Mouse (Mus musculus) forebrain, postnatal 0 days (tissue): ENCODE measurements around the gene Rhbdd2. TPM values are rescaled to one million over a fixed set of nuclear protein-coding genes. Genes with fewer than 3 reads are reported as not detected.

Source experiments
- ATAC-seq: fragments of 200-750 bp; cut with Nextera tagmentation; 2 replicates; pipeline ENCODE4 v1.8.0; 2017; ENCODE audit warnings: mild to moderate bottlenecking, moderate library complexity
- DNase-seq: peaks from one replicate; pipeline ENCODE4 v3.0.0-alpha.2; 2015
- H3K27ac ChIP-seq: fragments of 300-500 bp; sonication (generic); 2 replicates; pipeline ENCODE4 v1.5.1; 2014; ENCODE audit warnings: low read depth, mild to moderate bottlenecking, antibody characterized with exemption, low read length, moderate library complexity, mixed read lengths
- H3K27me3 ChIP-seq: fragments of 300-500 bp; sonication (generic); 2 replicates; pipeline ENCODE4 v1.6.1; 2014; ENCODE audit warnings: mild to moderate bottlenecking, low read length, mixed read lengths; ENCODE audit not compliant: insufficient read depth
- H3K36me3 ChIP-seq: fragments of 300-500 bp; sonication (generic); 2 replicates; pipeline ENCODE4 v1.6.1; 2014; ENCODE audit warnings: mild to moderate bottlenecking, moderate library complexity; ENCODE audit not compliant: insufficient read depth
- H3K4me1 ChIP-seq: fragments of 300-500 bp; sonication (generic); 2 replicates; pipeline ENCODE4 v1.6.1; 2014; ENCODE audit warnings: antibody characterized with exemption; ENCODE audit not compliant: insufficient read depth
- H3K4me2 ChIP-seq: fragments of 300-500 bp; sonication (generic); 2 replicates; pipeline ENCODE4 v1.6.1; 2014; ENCODE audit warnings: low read depth, mild to moderate bottlenecking, moderate library complexity
- H3K4me3 ChIP-seq: fragments of 300-500 bp; sonication (generic); 2 replicates; pipeline ENCODE4 v1.5.1; 2014; ENCODE audit warnings: low read depth, low read length, mixed read lengths
- H3K9ac ChIP-seq: fragments of 300-500 bp; sonication (generic); 2 replicates; pipeline ENCODE4 v1.6.1; 2014; ENCODE audit warnings: mild to moderate bottlenecking
- H3K9me3 ChIP-seq: fragments of 300-500 bp; sonication (generic); 2 replicates; pipeline ENCODE4 v1.6.1; 2016; ENCODE audit warnings: low read length
- CTCF ChIP-seq: sonication (generic); IDR thresholded peaks from 2 replicates; pipeline ENCODE4 v1.5.1; 2016; ENCODE audit warnings: antibody characterized with exemption, control low read depth, low read depth
- WGBS: fragments of 180-500 bp; shearing (Covaris S2); extraction: QIAGEN DNeasy Blood & Tissue Kit; methylation state at CpG from one replicate; pipeline ENCODE4 v1.1.7; 2014; 5-methylcytosine and 5-hydroxymethylcytosine counted together
- polyA plus RNA-seq: library from polyadenylated mRNA; unstranded; fragments of >200 nt; fragmentation: Nextera tagmentation; extraction: Ambion mirVana; gene quantifications from 2 replicates; pipeline ENCODE4 v1.2.1, GENCODE M21; 2015
- total RNA-seq: library from RNA; depleted of rRNA; stranded (reverse); fragments of >200 nt; gene quantifications from 2 replicates; pipeline ENCODE4 v1.2.3, GENCODE M21; 2014; rRNA removed

Rhbdd2 gene
- total and polyA plus RNA-seq, 2 experiments from 2014 or later = 19.0 to 120 TPM

DNA sequence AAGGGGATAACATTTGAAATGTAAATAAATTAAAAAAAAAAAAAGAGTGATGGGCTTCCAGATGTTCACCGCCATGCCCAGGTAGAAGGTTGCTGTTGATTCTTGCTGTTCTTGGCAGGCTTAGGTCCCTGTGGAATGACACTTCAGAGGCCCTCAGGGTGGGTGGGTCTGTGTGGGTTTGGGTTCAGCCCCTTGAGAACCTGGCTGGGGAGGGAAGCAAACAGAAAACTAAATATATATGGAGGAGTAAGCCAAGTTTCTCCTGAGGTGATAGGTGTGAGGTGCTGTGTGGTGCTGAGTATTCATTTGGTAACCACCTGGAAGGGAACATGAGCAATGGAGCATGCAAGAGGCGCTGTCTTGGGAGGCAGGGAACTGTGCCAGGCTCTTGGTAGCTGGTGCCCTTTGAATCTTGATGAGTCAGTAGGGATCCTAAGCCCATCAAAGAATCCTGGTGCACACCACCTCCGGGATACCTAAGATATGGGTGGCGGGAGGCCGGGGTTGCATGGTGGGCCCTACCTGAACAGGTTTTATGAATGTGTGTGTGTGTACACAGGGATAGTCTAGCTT lies 60.9 kb downstream of the Rhbdd2 start:
- H3K4me1 ChIP-seq = peaks cover 16% of the 10 kb centered on the region; the same call in 1 of the 2 replicates
- H3K4me2 ChIP-seq = no peak overlapping the region
- H3K9me3 ChIP-seq = no peaks in the 10 kb centered on the region
- H3K36me3 ChIP-seq = 0 out of 2 replicates have a peak, but pooled peaks cover 4% of the 10 kb centered on the region
- DNase-seq (no peak), ATAC-seq (no peak)
- H3K27ac ChIP-seq = no peak overlapping the region
- H3K9ac ChIP-seq = no peak overlapping the region
- 94% methylated on average over 5 of the region's 5 CpGs for WGBS
- H3K27me3 ChIP-seq = no peaks in the 10 kb centered on the region
- no peak overlapping the region for H3K4me3 ChIP-seq
- TF ChIP-seq CTCF = no peak

DNA sequence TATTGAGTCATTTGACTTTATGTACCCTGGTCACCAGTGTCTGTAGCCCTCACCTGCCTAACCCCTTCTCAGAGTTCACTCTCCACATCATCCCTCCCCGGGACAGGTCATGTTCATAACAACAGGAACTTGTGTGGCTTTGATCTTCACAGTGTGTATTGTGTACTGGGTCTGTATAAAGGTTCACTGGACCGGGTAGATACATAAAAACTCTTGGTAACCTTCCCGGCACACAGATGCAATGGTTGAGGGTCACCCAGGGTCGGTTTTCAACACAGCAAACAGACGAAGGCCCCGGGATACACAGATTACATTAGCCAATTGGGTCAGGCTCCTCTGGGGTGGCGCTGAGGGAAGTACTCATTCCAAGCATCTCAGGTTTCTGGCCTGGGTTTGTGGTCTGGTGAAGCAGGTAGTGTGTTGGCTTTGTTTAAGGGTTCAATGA lies 62.9 kb downstream of the Rhbdd2 start:
- H3K4me1 ChIP-seq = peaks cover 11% of the 10 kb centered on the region; the same call in 1 of the 2 replicates
- no peak overlapping the region for H3K4me3 ChIP-seq
- no peaks in the 10 kb centered on the region for H3K9me3 ChIP-seq
- H3K36me3 ChIP-seq = 0 out of 2 replicates have a peak, but pooled peaks cover 9% of the 10 kb centered on the region
- no peak for TF ChIP-seq CTCF
- ATAC-seq (no peak), DNase-seq (no peak)
- no peak overlapping the region for H3K27ac ChIP-seq
- no peaks in the 10 kb centered on the region for H3K27me3 ChIP-seq
- H3K9ac ChIP-seq = no peak overlapping the region
- H3K4me2 ChIP-seq = no peak overlapping the region
- 68% methylated on average over 7 of the region's 7 CpGs for WGBS

Other genes starting within 250 kb of the Rhbdd2 start
- 6.0 and 9.9 TPM in 2 replicates for gene Pom121, start 238.1 kb upstream of the Rhbdd2 start, total RNA-seq
- gene Pom121, start 238.1 kb upstream of the Rhbdd2 start, polyA plus RNA-seq = 6.0 and 8.1 TPM in 2 replicates
- 73.6 and 91.1 TPM in 2 replicates for gene Hip1, start 87.5 kb upstream of the Rhbdd2 start, total RNA-seq
- 12.9 and 22.5 TPM in 2 replicates for gene Hip1, start 87.5 kb upstream of the Rhbdd2 start, polyA plus RNA-seq
- gene Ccl26, start 69.0 kb upstream of the Rhbdd2 start, total RNA-seq = not detected in 2 replicates
- not detected in 2 replicates for gene Ccl26, start 69.0 kb upstream of the Rhbdd2 start, polyA plus RNA-seq
- gene Ccl24, start 59.6 kb upstream of the Rhbdd2 start, total RNA-seq = 0.62 and 2.4 TPM in 2 replicates
- 2.4 and 2.7 TPM in 2 replicates for gene Ccl24, start 59.6 kb upstream of the Rhbdd2 start, polyA plus RNA-seq
- gene Por, start 37.4 kb downstream of the Rhbdd2 start, total RNA-seq = 78.5 and 89.5 TPM in 2 replicates
- 76.7 and 96.1 TPM in 2 replicates for gene Por, start 37.4 kb downstream of the Rhbdd2 start, polyA plus RNA-seq
- 42.7 and 49.1 TPM in 2 replicates for gene Tmem120a, start 111.8 kb downstream of the Rhbdd2 start, total RNA-seq
- 111 and 126 TPM in 2 replicates for gene Tmem120a, start 111.8 kb downstream of the Rhbdd2 start, polyA plus RNA-seq
- gene Styxl1, start 145.8 kb downstream of the Rhbdd2 start, total RNA-seq = 0.29 and 0.54 TPM in 2 replicates
- 0.25 and 1.0 TPM in 2 replicates for gene Styxl1, start 145.8 kb downstream of the Rhbdd2 start, polyA plus RNA-seq
- 115 and 132 TPM in 2 replicates for gene Mdh2, start 145.9 kb downstream of the Rhbdd2 start, total RNA-seq
- gene Mdh2, start 145.9 kb downstream of the Rhbdd2 start, polyA plus RNA-seq = 663 and 665 TPM in 2 replicates
- 60.2 and 70.5 TPM in 2 replicates for gene Srrm3, start 174.3 kb downstream of the Rhbdd2 start, total RNA-seq
- gene Srrm3, start 174.3 kb downstream of the Rhbdd2 start, polyA plus RNA-seq = 39.4 and 44.6 TPM in 2 replicates